Mouse (Mus musculus) limb, embryonic 14.5 days (tissue): ENCODE data around the gene Myoz2. TPM values are rescaled to one million over a fixed set of nuclear protein-coding genes. Genes with fewer than 3 reads are reported as not detected.
A peak's percentile ranks its signal among the peaks of the same experiment; 100 is the strongest.

Source experiments
- ATAC-seq: fragments of 200-750 bp; cut with Nextera tagmentation; 2 replicates; pipeline ENCODE4 v1.8.0; 2017; ENCODE audit warnings: low read depth, moderate number of reproducible peaks, moderate TSS enrichment; ENCODE audit not compliant: low FRiP score
- DNase-seq: peaks from one replicate; pipeline ENCODE4 v3.0.0-alpha.2; 2015; ENCODE audit warnings: low spot score
- H3K27ac ChIP-seq: fragments of 300-500 bp; sonication (generic); replicated peaks from 2 replicates; pipeline ENCODE4 v1.5.1; 2014; ENCODE audit warnings: low read depth, mild to moderate bottlenecking, low read length, moderate library complexity, mixed read lengths
- H3K27me3 ChIP-seq: fragments of 300-500 bp; sonication (generic); 2 replicates; pipeline ENCODE4 v1.6.1; 2014; ENCODE audit warnings: low read length, mixed read lengths; ENCODE audit not compliant: control insufficient read depth, insufficient read depth
- H3K36me3 ChIP-seq: fragments of 300-500 bp; sonication (generic); 2 replicates; pipeline ENCODE4 v1.6.1; 2014; ENCODE audit warnings: mild to moderate bottlenecking, low read length, moderate library complexity, mixed read lengths; ENCODE audit not compliant: control insufficient read depth, insufficient read depth
- H3K4me1 ChIP-seq: fragments of 300-500 bp; sonication (generic); 2 replicates; pipeline ENCODE4 v1.6.1; 2014; ENCODE audit warnings: antibody characterized with exemption, low read length, mixed read lengths; ENCODE audit not compliant: control insufficient read depth, insufficient read depth
- H3K4me2 ChIP-seq: fragments of 300-500 bp; sonication (generic); replicated peaks from 2 replicates; pipeline ENCODE4 v1.6.1; 2014; ENCODE audit warnings: low read depth, mild to moderate bottlenecking, low read length, moderate library complexity; ENCODE audit not compliant: severe bottlenecking
- H3K4me3 ChIP-seq: fragments of 300-500 bp; sonication (generic); replicated peaks from 2 replicates; pipeline ENCODE4 v1.5.1; 2014; ENCODE audit warnings: low read length
- H3K9ac ChIP-seq: fragments of 300-500 bp; sonication (generic); 2 replicates; pipeline ENCODE4 v1.6.1; 2014; ENCODE audit warnings: mild to moderate bottlenecking, low read depth, low read length, moderate library complexity; ENCODE audit not compliant: severe bottlenecking
- H3K9me3 ChIP-seq: fragments of 300-500 bp; sonication (generic); 2 replicates; pipeline ENCODE4 v1.6.1; 2016; ENCODE audit warnings: low read length; ENCODE audit not compliant: control insufficient read depth
- POLR2A ChIP-seq: fragments of 200-500 bp; IDR thresholded peaks from 2 replicates; pipeline ENCODE4 v1.8.0; 2012; ENCODE audit warnings: inconsistent platforms, mild to moderate bottlenecking, moderate library complexity, borderline replicate concordance; ENCODE audit not compliant: insufficient read depth, insufficient read length; ENCODE audit errors: extremely low read depth
- WGBS: fragments of 180-500 bp; shearing (Covaris S2); extraction: QIAGEN DNeasy Blood & Tissue Kit; methylation state at CpG from one replicate; pipeline ENCODE4 v1.1.7; 2014; 5-methylcytosine and 5-hydroxymethylcytosine counted together
- polyA plus RNA-seq, 2 experiments: library from polyadenylated mRNA; depleted of rRNA in 1 of 2; stranded (reverse) in 1 of 2; unstranded in 1 of 2; fragments of >200 nt; fragmentation: Nextera tagmentation in 1 of 2; extraction: Ambion mirVana in 1 of 2; gene quantifications; 2 replicates each; pipeline versions ENCODE4 v1.2.1 to v1.2.3; 2012 to 2014

Gene Myoz2
- polyA plus RNA-seq, 2 experiments = 20.2 to 34.6 TPM

GRCm38 (mm10) chr3:122986906-122987305, 47.9 kb downstream of the Myoz2 start:
- Histone ChIP-seq H3K9ac (no peak overlapping the region), H3K27ac (no peak overlapping the region), H3K9me3 (no peaks in the 10 kb centered on the region), H3K4me1 (peaks cover 9% of the 10 kb centered on the region), H3K27me3 (no peaks in the 10 kb centered on the region), H3K4me3 (no peak overlapping the region), H3K36me3 (no peaks in the 10 kb centered on the region), H3K4me2 (no peak overlapping the region)
- no peak for TF ChIP-seq POLR2A
- DNase-seq (no peak), ATAC-seq (no peak)
- WGBS = 91% methylated on average over 11 of the region's 11 CpGs

GRCm38 (mm10) chr3:122986386-122986785, 48.4 kb downstream of the Myoz2 start:
- Histone ChIP-seq H3K9ac (no peak overlapping the region), H3K9me3 (no peaks in the 10 kb centered on the region), H3K4me3 (no peak overlapping the region), H3K27ac (no peak overlapping the region), H3K4me2 (no peak overlapping the region), H3K27me3 (no peaks in the 10 kb centered on the region), H3K36me3 (no peaks in the 10 kb centered on the region), H3K4me1 (peaks cover 9% of the 10 kb centered on the region)
- no peak for ATAC-seq
- no peak for TF ChIP-seq POLR2A
- no peak for DNase-seq
- WGBS = 48% methylated on average over 1 of the region's 1 CpGs

- peak; percentile 30 for DNase-seq
- 9% methylated on average over 13 of the region's 13 CpGs for WGBS
- ATAC-seq = no peak
Measured at GRCm38 (mm10) chr3:122985183-122985944, 49.5 kb downstream of the Myoz2 start.

GRCm38 (mm10) chr3:122984249-122985182, 50.3 kb downstream of the Myoz2 start, which contains the start of gene Usp53:
Gene Usp53, minus strand, starts transcription at chr3:122984510.
- peak; percentile 92; the same call in 1 of the 2 replicates for TF ChIP-seq POLR2A
- Histone ChIP-seq H3K9me3 (no peaks in the 10 kb centered on the region), H3K4me3 (peak within 1 kb of the TSS; percentile 85), H3K9ac (peak within 1 kb of the TSS; percentile 96), H3K4me1 (peaks cover 9% of the 10 kb centered on the region), H3K27ac (peak within 1 kb of the TSS; percentile 97), H3K4me2 (peak within 1 kb of the TSS; percentile 63), H3K27me3 (no peaks in the 10 kb centered on the region), H3K36me3 (no peaks in the 10 kb centered on the region)
- DNase-seq = peak; percentile 92
- under 1% methylated on average over 63 of the region's 94 CpGs for WGBS
- peak; percentile 96 for ATAC-seq

More at GRCm38 (mm10) chr3:122985183-122985944, 49.5 kb downstream of the Myoz2 start:
- no peak for TF ChIP-seq POLR2A
- Histone ChIP-seq H3K27ac (peak overlapping the region; percentile 97), H3K9me3 (no peaks in the 10 kb centered on the region), H3K27me3 (no peaks in the 10 kb centered on the region), H3K36me3 (no peaks in the 10 kb centered on the region), H3K4me1 (peaks cover 9% of the 10 kb centered on the region), H3K4me2 (peak overlapping the region; percentile 63), H3K4me3 (peak overlapping the region; percentile 85), H3K9ac (peak overlapping the region; percentile 96)

- under 1% methylated on average over 22 of the region's 30 CpGs for WGBS
- peak overlapping the region; percentile 63 for H3K4me2 ChIP-seq
- ATAC-seq (peak; percentile 73), DNase-seq (peak; percentile 75)
- H3K36me3 ChIP-seq = no peaks in the 10 kb centered on the region; the same call in 1 of the 2 replicates
- no peaks in the 10 kb centered on the region for H3K9me3 ChIP-seq
- H3K9ac ChIP-seq = peak overlapping the region; percentile 96
- no peak for TF ChIP-seq POLR2A
- H3K27ac ChIP-seq = peak overlapping the region; percentile 84
- no peaks in the 10 kb centered on the region for H3K27me3 ChIP-seq
- peak overlapping the region; percentile 85 for H3K4me3 ChIP-seq
- peaks cover 9% of the 10 kb centered on the region for H3K4me1 ChIP-seq
Measured at GRCm38 (mm10) chr3:122983849-122984248, 51.0 kb downstream of the Myoz2 start.
